Mouse (Mus musculus) cerebellum, adult 2 months (tissue): ENCODE results near the gene Gm17018.

Experiments
- CTCF ChIP-seq: fragments of 200-500 bp; IDR thresholded peaks from 2 replicates; pipeline ENCODE4 v1.5.1; 2011; ENCODE audit warnings: low read depth, mild to moderate bottlenecking, control low read depth, low read length, moderate library complexity, borderline replicate concordance; ENCODE audit not compliant: insufficient read depth
- POLR2A ChIP-seq: fragments of 200-500 bp; IDR thresholded peaks from 2 replicates; pipeline ENCODE4 v1.6.1; 2011; ENCODE audit warnings: low read length, control low read depth, borderline replicate concordance; ENCODE audit not compliant: insufficient read depth

GRCm38 (mm10) chr19:45586850-45587249 is 26.4 kb downstream of the Gm17018 start:
- TF ChIP-seq CTCF (no peak), POLR2A (no peak)
